Mouse (Mus musculus) cortical plate, adult 2 months (tissue): Measurements from ENCODE around the gene Ryr1.

ENCODE experiments used
- CTCF ChIP-seq: fragments of 200-500 bp; IDR thresholded peaks from 2 replicates; pipeline ENCODE4 v1.5.1; 2011; ENCODE audit warnings: mild to moderate bottlenecking, control low read depth, low read length; ENCODE audit not compliant: insufficient read depth; ENCODE audit errors: extremely low read depth
- POLR2A ChIP-seq: fragments of 200-500 bp; IDR thresholded peaks from 2 replicates; pipeline ENCODE4 v1.6.1; 2011; ENCODE audit warnings: mild to moderate bottlenecking, low read length, control low read depth; ENCODE audit not compliant: insufficient read depth; ENCODE audit errors: extremely low read depth

DNA sequence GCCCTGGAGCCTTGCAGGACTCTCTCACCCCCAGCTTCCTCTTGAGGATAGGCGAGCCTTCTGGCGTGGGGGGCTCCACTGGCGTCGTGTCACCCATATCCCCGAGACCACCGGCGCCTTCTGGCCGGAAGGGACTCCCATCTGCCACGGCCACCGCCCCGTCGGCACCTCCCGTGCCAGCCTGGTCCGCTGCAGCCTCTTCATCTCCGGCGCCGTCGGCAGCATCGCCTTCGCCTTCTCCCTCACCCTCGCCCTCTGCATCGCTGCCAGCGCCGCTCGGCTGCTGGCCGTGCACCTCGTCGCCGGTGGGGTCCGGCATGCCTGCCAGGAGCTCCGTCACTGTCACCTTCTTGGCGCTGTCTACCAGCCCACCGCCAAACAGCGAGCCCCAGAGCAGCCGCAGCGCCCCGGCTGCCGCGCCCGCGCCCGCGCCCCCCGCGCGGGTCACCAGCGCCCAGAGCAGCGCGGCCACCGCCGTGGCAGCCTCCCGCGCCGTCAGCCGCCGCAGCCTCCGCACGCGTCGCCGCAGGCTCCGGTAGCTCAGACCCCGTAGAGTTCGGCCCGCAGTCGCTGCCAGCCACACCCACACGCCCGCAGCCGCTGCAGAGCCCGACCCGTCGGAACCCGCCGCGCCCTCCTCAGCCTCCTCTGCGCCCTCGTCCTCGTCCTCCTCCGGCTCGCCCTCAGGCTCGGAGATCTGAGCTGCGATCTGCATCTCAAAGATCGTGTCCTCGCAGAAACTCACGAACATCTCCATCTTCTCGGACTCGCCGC, 105.3 kb downstream of the Ryr1 start:
- TF ChIP-seq CTCF = no peak
- no peak for TF ChIP-seq POLR2A
